Mouse (Mus musculus) limb, embryonic 11.5 days (tissue): ENCODE data around the gene Dnmt3a. TPM values are rescaled to one million over a fixed set of nuclear protein-coding genes. Genes with fewer than 3 reads are reported as not detected.

Source experiments
- ATAC-seq: fragments of 200-750 bp; cut with Nextera tagmentation; 2 replicates; pipeline ENCODE4 v1.8.0; 2017; ENCODE audit warnings: low read depth; ENCODE audit not compliant: insufficient number of reproducible peaks, low FRiP score, low TSS enrichment
- DNase-seq: peaks from one replicate; pipeline ENCODE4 v3.0.0-alpha.2; 2015; ENCODE audit warnings: low spot score
- H3K27ac ChIP-seq: fragments of 300-500 bp; sonication (generic); replicated peaks from 2 replicates; pipeline ENCODE4 v1.5.1; 2014; ENCODE audit warnings: low read depth, mild to moderate bottlenecking, low read length
- H3K27me3 ChIP-seq: fragments of 300-500 bp; sonication (generic); 2 replicates; pipeline ENCODE4 v1.6.1; 2014; ENCODE audit warnings: mild to moderate bottlenecking, low read length, mixed read lengths; ENCODE audit not compliant: control insufficient read depth, insufficient read depth
- H3K36me3 ChIP-seq: fragments of 300-500 bp; sonication (generic); 2 replicates; pipeline ENCODE4 v1.6.1; 2014; ENCODE audit warnings: mild to moderate bottlenecking, low read length, moderate library complexity, mixed read lengths; ENCODE audit not compliant: control insufficient read depth, insufficient read depth
- H3K4me1 ChIP-seq: fragments of 300-500 bp; sonication (generic); 2 replicates; pipeline ENCODE4 v1.6.1; 2014; ENCODE audit warnings: low read length, mixed read lengths; ENCODE audit not compliant: control insufficient read depth, insufficient read depth
- H3K4me2 ChIP-seq: fragments of 300-500 bp; sonication (generic); 2 replicates; pipeline ENCODE4 v1.6.1; 2014; ENCODE audit warnings: low read depth, mild to moderate bottlenecking, moderate library complexity; ENCODE audit not compliant: severe bottlenecking
- H3K4me3 ChIP-seq: fragments of 300-500 bp; sonication (generic); 2 replicates; pipeline ENCODE4 v1.5.1; 2014; ENCODE audit warnings: low read depth, low read length
- H3K9ac ChIP-seq: fragments of 300-500 bp; sonication (generic); 2 replicates; pipeline ENCODE4 v1.6.1; 2014; ENCODE audit warnings: mild to moderate bottlenecking, low read length
- H3K9me3 ChIP-seq: fragments of 300-500 bp; sonication (generic); 2 replicates; pipeline ENCODE4 v1.6.1; 2016; ENCODE audit warnings: low read length; ENCODE audit not compliant: control insufficient read depth
- WGBS: fragments of 180-500 bp; shearing (Covaris S2); extraction: QIAGEN DNeasy Blood & Tissue Kit; methylation state at CpG from one replicate; pipeline ENCODE4 v1.1.7; 2014; 5-methylcytosine and 5-hydroxymethylcytosine counted together
- polyA plus RNA-seq: library from polyadenylated mRNA; unstranded; fragments of >200 nt; fragmentation: Nextera tagmentation; extraction: Ambion mirVana; gene quantifications from 2 replicates; pipeline ENCODE4 v1.2.1, GENCODE M21; 2014

Dnmt3a gene
- polyA plus RNA-seq, 1 experiment from 2014 or later, result 158 TPM

DNA sequence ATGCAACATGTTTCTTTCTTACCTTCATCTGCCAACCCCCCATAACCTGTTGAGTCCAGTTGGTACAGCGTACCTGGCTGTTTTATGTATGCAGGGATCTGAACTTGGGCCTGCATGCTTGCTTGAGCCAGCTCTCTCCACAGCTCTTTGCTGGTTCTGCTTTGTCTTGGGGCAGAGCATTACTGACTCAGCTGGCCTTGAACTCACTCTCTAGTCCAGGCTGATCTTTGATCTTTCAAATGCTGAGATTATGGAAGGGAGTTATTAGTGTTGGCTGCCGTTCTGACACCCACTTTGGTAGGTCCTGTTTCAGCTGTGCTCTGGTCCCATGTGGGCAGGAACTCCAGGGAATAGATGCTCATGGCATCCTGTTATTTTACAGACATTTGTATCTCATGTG, 93.0 kb downstream of the Dnmt3a start:
- DNase-seq (no peak), ATAC-seq (no peak)
- no peak overlapping the region for H3K4me2 ChIP-seq
- H3K27me3 ChIP-seq, result no peaks in the 10 kb centered on the region
- H3K4me3 ChIP-seq, result no peak overlapping the region
- no peaks in the 10 kb centered on the region for H3K9me3 ChIP-seq
- H3K36me3 ChIP-seq, result peaks cover 59% of the 10 kb centered on the region
- no peak overlapping the region for H3K9ac ChIP-seq
- 86% methylated on average over 2 of the region's 2 CpGs for WGBS
- H3K27ac ChIP-seq, result no peak overlapping the region
- peaks cover 5% of the 10 kb centered on the region for H3K4me1 ChIP-seq

DNA sequence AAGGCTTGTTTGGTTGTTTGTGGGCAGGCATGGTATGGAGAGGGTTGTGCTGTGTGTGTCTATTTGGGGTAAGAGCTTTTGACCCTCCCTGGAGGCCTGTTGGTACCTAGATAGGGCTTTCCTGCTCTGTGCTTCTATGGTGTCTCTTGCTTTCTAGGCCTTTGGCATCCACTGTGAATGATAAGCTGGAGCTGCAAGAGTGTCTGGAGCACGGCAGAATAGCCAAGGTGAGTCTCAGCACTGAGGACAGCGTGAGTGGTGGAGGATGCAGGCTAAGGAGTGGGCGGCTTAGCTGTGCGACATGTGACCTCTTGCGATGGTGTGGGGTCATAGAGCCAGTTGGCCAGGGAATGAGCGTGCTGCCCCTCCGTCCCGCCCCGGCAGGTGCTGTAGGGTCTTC, 99.6 kb downstream of the Dnmt3a start:
- no peak overlapping the region for H3K4me3 ChIP-seq
- H3K4me1 ChIP-seq, result no peaks in the 10 kb centered on the region
- H3K27ac ChIP-seq, result no peak overlapping the region
- no peaks in the 10 kb centered on the region for H3K9me3 ChIP-seq
- peaks cover 36% of the 10 kb centered on the region for H3K36me3 ChIP-seq
- ATAC-seq (no peak), DNase-seq (no peak)
- no peak overlapping the region for H3K9ac ChIP-seq
- no peak overlapping the region for H3K4me2 ChIP-seq
- no peaks in the 10 kb centered on the region for H3K27me3 ChIP-seq
- 93% methylated on average over 9 of the region's 9 CpGs for WGBS

DNA sequence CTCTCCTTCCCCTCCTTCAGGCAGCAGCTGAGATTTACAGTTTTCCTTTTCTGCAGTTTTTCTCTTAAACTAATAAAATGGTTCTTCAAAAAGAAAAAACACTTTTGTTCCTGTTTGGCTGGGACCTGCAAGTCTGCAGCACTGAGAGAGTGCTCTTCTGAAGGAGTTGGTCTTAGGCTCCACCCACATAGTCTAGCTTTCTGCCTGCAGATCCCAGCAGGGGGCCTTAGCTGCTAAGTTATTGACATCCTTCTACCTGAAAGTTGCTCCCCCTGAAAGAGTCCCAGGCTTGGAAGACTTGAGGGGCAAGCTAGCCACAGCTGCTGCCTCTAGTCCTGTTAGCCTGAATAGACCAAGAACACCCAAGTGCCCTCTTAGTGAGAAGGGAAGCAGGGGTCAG, 100.5 kb downstream of the Dnmt3a start:
- Histone ChIP-seq H3K4me3 (no peak overlapping the region), H3K27ac (no peak overlapping the region), H3K4me2 (no peak overlapping the region), H3K36me3 (peaks cover 34% of the 10 kb centered on the region), H3K4me1 (no peaks in the 10 kb centered on the region), H3K9ac (no peak overlapping the region), H3K27me3 (no peaks in the 10 kb centered on the region), H3K9me3 (no peaks in the 10 kb centered on the region)
- DNase-seq (no peak), ATAC-seq (no peak)

DNA sequence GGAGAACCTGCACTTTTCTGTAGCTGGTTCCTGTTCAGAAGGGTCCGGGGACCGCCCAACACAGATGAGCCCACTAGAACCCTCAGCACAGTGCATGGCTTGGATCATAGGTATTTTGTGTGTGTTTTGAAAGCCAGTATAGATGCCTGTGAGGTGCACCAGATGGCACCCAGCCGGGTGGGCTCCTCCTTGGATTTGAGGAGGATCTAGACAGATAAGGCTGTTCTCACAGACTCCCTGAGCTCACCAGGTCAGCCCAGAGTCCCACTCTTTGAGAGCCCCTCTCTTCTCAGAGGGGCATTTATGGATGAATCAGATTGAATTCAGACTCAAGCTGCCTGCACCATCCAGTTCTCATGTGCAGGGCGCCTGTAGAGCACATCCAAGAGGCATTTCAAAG, 101.2 kb downstream of the Dnmt3a start:
- Histone ChIP-seq H3K4me2 (no peak overlapping the region), H3K9ac (no peak overlapping the region), H3K9me3 (no peaks in the 10 kb centered on the region), H3K4me3 (no peak overlapping the region), H3K27ac (no peak overlapping the region), H3K4me1 (no peaks in the 10 kb centered on the region), H3K36me3 (peaks cover 27% of the 10 kb centered on the region), H3K27me3 (no peaks in the 10 kb centered on the region)
- DNase-seq (no peak), ATAC-seq (no peak)
- 87% methylated on average over 4 of the region's 4 CpGs for WGBS

DNA sequence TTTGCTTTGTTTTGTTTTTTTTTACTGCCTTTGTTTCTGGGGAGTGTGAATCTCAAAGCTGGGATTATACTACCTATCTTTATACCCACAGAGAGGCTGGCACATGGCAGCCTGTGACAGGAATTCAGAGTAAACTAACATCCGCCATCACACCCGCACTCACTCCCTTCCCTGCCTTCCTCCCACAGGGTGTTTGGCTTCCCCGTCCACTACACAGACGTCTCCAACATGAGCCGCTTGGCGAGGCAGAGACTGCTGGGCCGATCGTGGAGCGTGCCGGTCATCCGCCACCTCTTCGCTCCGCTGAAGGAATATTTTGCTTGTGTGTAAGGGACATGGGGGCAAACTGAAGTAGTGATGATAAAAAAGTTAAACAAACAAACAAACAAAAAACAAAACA, 101.6 kb downstream of the Dnmt3a start:
- Histone ChIP-seq H3K4me2 (no peak overlapping the region), H3K36me3 (peaks cover 24% of the 10 kb centered on the region), H3K27ac (no peak overlapping the region), H3K4me3 (no peak overlapping the region), H3K27me3 (no peaks in the 10 kb centered on the region), H3K9me3 (no peaks in the 10 kb centered on the region), H3K9ac (no peak overlapping the region), H3K4me1 (no peaks in the 10 kb centered on the region)
- ATAC-seq (no peak), DNase-seq (no peak)
- WGBS, result 84% methylated on average over 13 of the region's 13 CpGs

DNA sequence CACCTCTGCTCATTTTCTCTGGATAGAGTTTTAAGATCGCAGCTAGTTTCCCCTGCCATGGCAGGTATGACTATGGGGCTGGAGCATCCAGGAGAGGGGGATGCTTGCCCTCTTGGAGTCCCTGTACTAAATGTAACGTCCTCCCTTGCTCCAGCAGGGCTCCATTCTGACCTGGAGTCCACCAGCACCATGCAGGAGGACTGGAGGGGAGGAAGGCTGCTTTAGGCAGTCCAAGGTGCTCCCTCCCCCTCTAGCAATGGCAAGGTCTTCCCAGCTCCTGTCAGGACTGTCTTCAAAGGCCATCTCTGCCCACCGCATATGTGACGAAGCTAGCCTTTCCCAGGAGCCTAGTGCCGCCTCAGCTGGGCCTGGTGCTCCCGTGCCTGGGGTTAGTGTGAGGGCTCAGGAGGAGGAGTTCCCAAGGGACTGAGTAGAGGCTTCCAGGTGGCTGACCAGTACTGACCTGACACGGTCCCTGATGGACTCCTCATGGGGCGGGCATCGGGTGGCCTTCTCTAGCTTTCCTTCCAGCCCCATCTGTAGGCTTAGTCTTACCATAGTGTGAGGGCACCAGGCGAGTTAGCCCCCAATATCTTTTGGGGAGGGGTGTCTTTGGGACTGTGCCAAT, 104.8 kb downstream of the Dnmt3a start:
- WGBS, result 54% methylated on average over 10 of the region's 10 CpGs
- ATAC-seq (peak; percentile 38; the same call in 1 of the 2 replicates), DNase-seq (no peak)
- no peaks in the 10 kb centered on the region for H3K27me3 ChIP-seq
- H3K9ac ChIP-seq, result no peak overlapping the region
- H3K9me3 ChIP-seq, result no peaks in the 10 kb centered on the region
- no peak overlapping the region for H3K4me2 ChIP-seq
- H3K27ac ChIP-seq, result no peak overlapping the region
- H3K4me1 ChIP-seq, result no peaks in the 10 kb centered on the region
- H3K36me3 ChIP-seq, result peaks cover 16% of the 10 kb centered on the region
- H3K4me3 ChIP-seq, result no peak overlapping the region

DNA sequence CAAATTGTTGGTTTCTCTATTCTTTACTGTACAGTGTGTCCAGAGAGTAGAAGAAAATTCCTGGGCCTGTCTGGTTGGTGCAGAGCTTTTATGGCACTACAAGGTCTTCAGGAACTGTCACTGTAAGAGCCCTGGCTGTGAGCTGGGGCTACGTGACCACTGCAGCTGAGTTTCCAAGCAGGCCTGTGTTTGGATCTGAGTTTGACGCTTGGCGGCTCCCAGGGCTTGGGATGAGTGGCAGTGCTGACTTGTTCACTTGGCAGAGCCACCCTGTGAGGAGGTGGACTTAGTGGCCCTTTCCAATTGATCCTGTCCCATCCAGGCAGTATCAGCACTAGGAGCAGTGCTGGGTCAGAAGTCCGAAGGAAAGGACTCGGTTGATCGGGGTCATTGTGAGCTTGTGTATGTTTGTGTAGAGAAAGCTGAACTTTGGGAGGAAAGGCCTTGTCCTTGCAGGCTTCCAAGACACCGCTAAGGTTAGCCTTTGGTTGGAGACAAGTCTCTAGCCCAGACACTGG, 106.1 kb downstream of the Dnmt3a start:
- no peak for ATAC-seq
- Histone ChIP-seq H3K4me3 (no peak overlapping the region), H3K27ac (no peak overlapping the region), H3K4me2 (no peak overlapping the region), H3K4me1 (no peaks in the 10 kb centered on the region), H3K9ac (no peak overlapping the region), H3K27me3 (no peaks in the 10 kb centered on the region), H3K36me3 (peaks cover 8% of the 10 kb centered on the region; the same call in 1 of the 2 replicates), H3K9me3 (no peaks in the 10 kb centered on the region)
- 85% methylated on average over 7 of the region's 7 CpGs for WGBS
- no peak for DNase-seq

DNA sequence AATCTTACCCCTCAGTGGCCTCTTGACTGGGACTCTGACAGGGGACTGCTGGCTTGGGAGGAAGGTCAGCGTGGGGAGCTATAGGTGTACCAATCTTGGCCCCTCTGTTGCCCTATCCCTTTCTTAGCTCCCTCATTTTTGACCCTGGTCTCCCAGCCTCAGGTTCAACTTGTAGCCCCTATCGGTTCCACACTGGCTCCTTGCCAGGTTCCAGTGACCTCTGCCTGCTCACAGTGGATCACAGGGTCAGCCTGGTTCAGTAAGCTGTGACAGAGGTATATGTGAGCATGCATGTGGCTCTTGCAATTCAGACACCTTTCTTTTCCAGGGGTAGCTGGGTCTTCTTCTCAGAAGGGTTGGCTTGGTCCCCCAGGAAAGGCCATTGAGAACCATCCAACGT, 110.0 kb downstream of the Dnmt3a start:
- Histone ChIP-seq H3K9me3 (no peaks in the 10 kb centered on the region), H3K27me3 (no peaks in the 10 kb centered on the region), H3K4me2 (no peak overlapping the region), H3K4me1 (peaks cover 7% of the 10 kb centered on the region; the same call in 1 of the 2 replicates), H3K36me3 (0 out of 2 replicates have a peak, but pooled peaks cover 2% of the 10 kb centered on the region), H3K27ac (no peak overlapping the region), H3K9ac (no peak overlapping the region), H3K4me3 (no peak overlapping the region)
- ATAC-seq, result no peak
- DNase-seq, result no peak
- WGBS, result 86% methylated on average over 3 of the region's 3 CpGs
